12 mouse cellular contexts compared by ENCODE assay signal in genomic region chr14:14088016-14088791, GRCm38 (mm10). TPM values are rescaled to one million over a fixed set of nuclear protein-coding genes. Genes with fewer than 3 reads are reported as not detected.
DNase-seq lines count a peak whose midpoint lies in the region; ATAC-seq and TF ChIP-seq lines count a peak whose summit lies in the region.
"Had no signal": no experiment of that assay in that cellular context is flagged by ENCODE, and none has a peak within 500 bp of the region (broad histone marks: within the 10 kb centered on the region; RNA-seq: fewer than 3 reads in every experiment).

No protein-coding gene starts in this region.

- H3K79me2 ChIP-seq in MEL (ENCODE audit: control insufficient read depth, insufficient read depth, low read length, poor library complexity): no peaks in the 10 kb centered on the region

- H3K4me3 ChIP-seq in heart, embryonic 16.5 days (ENCODE audit: low read length): no peak overlapping the region
- H3K4me3 ChIP-seq in MEL (ENCODE audit: control insufficient read depth in 1 of 2, insufficient read depth in 1 of 2, low read depth in 2 of 2, low read length in 2 of 2): peak overlapping the region; percentile 36 to 41
- H3K4me3 ChIP-seq in hindbrain, embryonic 12.5 days: no peak overlapping the region
- H3K4me3 ChIP-seq: forebrain, embryonic 13.5 days had no signal

- no peak; a peak in 1 of 4 replicates for TF ChIP-seq POLR2A in MEL (IDR thresholded peaks at IDR 0.05; ENCODE audit: control insufficient read depth in 1 of 2, insufficient read depth in 1 of 2, low read depth in 1 of 2, low read length in 2 of 2, poor library complexity in 1 of 2)

- no peak for TF ChIP-seq RAD21 in MEL (IDR thresholded peaks at IDR 0.05; ENCODE audit: low read depth, low read length)

- peak; percentile 86 to 91 for TF ChIP-seq EP300 in MEL (IDR thresholded peaks at IDR 0.05; ENCODE audit: low read depth in 1 of 2, low read length in 2 of 2)

- H3K36me3 ChIP-seq in heart, embryonic 16.5 days (ENCODE audit: control insufficient read depth, insufficient read depth): peaks cover 21% of the 10 kb centered on the region
- H3K36me3 ChIP-seq in MEL (ENCODE audit: control insufficient read depth in 1 of 2, insufficient read depth in 2 of 2, low read length in 2 of 2): peaks cover 2 to 31% of the 10 kb centered on the region in 2 experiments; a peak in 2 of 4 replicates
- H3K36me3 ChIP-seq in hindbrain, embryonic 12.5 days: peaks cover 14% of the 10 kb centered on the region

- peak; percentile 74 for ATAC-seq in heart, embryonic 16.5 days (replicated peaks; ENCODE audit: extremely low read depth, insufficient read depth, low FRiP score)
- peak; percentile 86 for ATAC-seq in hematopoietic stem cell, adult 5-6 weeks (replicated peaks in 1 of 2; ENCODE audit: insufficient read depth in 1 of 2, low FRiP score in 2 of 2, low TSS enrichment in 1 of 2, low read depth in 1 of 2, poor library complexity in 2 of 2, severe bottlenecking in 2 of 2)
- no peak for ATAC-seq in hindbrain, embryonic 12.5 days (ENCODE audit: low FRiP score)
- ATAC-seq: forebrain, embryonic 13.5 days had no signal

- H3K4me2 ChIP-seq in heart, embryonic 16.5 days (ENCODE audit: low read depth, low read length): peak overlapping the region; percentile 31; the same call in 1 of the 2 replicates
- no peak overlapping the region for H3K4me2 ChIP-seq in hindbrain, embryonic 12.5 days (replicated peaks)
- H3K4me2 ChIP-seq: forebrain, embryonic 13.5 days had no signal

- no peaks in the 10 kb centered on the region for H3K9me3 ChIP-seq in heart, embryonic 16.5 days (replicated peaks; ENCODE audit: control insufficient read depth, low read length)
- H3K9me3 ChIP-seq in MEL (replicated peaks; ENCODE audit: insufficient read depth, low read length): no peaks in the 10 kb centered on the region
- no peaks in the 10 kb centered on the region for H3K9me3 ChIP-seq in hindbrain, embryonic 12.5 days (replicated peaks)
- H3K9me3 ChIP-seq: forebrain, embryonic 13.5 days had no signal

- 32% methylated on average over 9 of the region's 9 CpGs for WGBS in heart, embryonic 16.5 days
- 93% methylated on average over 9 of the region's 9 CpGs for WGBS in hindbrain, embryonic 12.5 days

- DNase-seq in heart, postnatal 36 days: no peak
- DNase-seq in MEL (ENCODE audit: low read depth, low spot score): peak; percentile 93
- DNase-seq in naive thymus-derived CD4-positive, alpha-beta T cell, adult 2 months (ENCODE audit: low read depth): peak; percentile 56
- no peak for DNase-seq in left cerebral cortex, adult 11 months (ENCODE audit: low spot score)
- DNase-seq in frontal cortex, postnatal 14 days (ENCODE audit: low spot score in 2 of 2): no peak
- DNase-seq: kidney, adult 9 months; layer of hippocampus, postnatal 36 days; lung, adult 2 months had no signal

- no peaks in the 10 kb centered on the region for H3K27me3 ChIP-seq in heart, embryonic 16.5 days (ENCODE audit: control insufficient read depth, insufficient read depth, low read length)
- H3K27me3 ChIP-seq in MEL (ENCODE audit: control insufficient read depth in 1 of 2, insufficient read depth in 2 of 2, low read length in 2 of 2): no peaks in the 10 kb centered on the region
- H3K27me3 ChIP-seq in hindbrain, embryonic 12.5 days: no peaks in the 10 kb centered on the region
- H3K27me3 ChIP-seq: forebrain, embryonic 13.5 days had no signal

- intact Hi-C loops in heart, postnatal 36 days (cut with DNase I): no loop called here

- H3K4me1 ChIP-seq in heart, embryonic 16.5 days (ENCODE audit: control insufficient read depth, insufficient read depth, low read length): peaks cover 14% of the 10 kb centered on the region
- peaks cover 19 to 20% of the 10 kb centered on the region in 2 experiments for H3K4me1 ChIP-seq in MEL (ENCODE audit: control insufficient read depth in 1 of 2, insufficient read depth in 2 of 2, low read length in 2 of 2)
- H3K4me1 ChIP-seq in hindbrain, embryonic 12.5 days: no peaks in the 10 kb centered on the region
- H3K4me1 ChIP-seq: forebrain, embryonic 13.5 days had no signal

- peak overlapping the region; percentile 60 for H3K27ac ChIP-seq in heart, embryonic 16.5 days (ENCODE audit: low read length)
- peak overlapping the region; percentile 99 for H3K27ac ChIP-seq in MEL (ENCODE audit: control insufficient read depth, low read depth, low read length)
- H3K27ac ChIP-seq in hindbrain, embryonic 12.5 days: no peak overlapping the region
- H3K27ac ChIP-seq: forebrain, embryonic 13.5 days had no signal

- no peak overlapping the region for H3K9ac ChIP-seq in heart, embryonic 16.5 days (ENCODE audit: low read length)
- peak overlapping the region; percentile 61 for H3K9ac ChIP-seq in MEL (ENCODE audit: control insufficient read depth, low read depth, low read length, poor library complexity, severe bottlenecking)
- H3K9ac ChIP-seq in hindbrain, embryonic 12.5 days: no peak overlapping the region
- H3K9ac ChIP-seq: forebrain, embryonic 13.5 days had no signal

- TF ChIP-seq CTCF in MEL (IDR thresholded peaks at IDR 0.05 in 2 of 3, conservative IDR thresholded peaks at IDR 0.05 in 1 of 3; ENCODE audit: control insufficient read depth in 1 of 3, insufficient read depth in 1 of 3, low read depth in 2 of 3, low read length in 3 of 3, poor library complexity in 1 of 3, severe bottlenecking in 1 of 3): no peak

TF ChIP-seq in MEL, 35 proteins besides CTCF, POLR2A, EP300 and RAD21:
- 0 out of 2 replicates have a peak, but pooled peaks have one; percentile 23 for TF ChIP-seq ELF1 (IDR thresholded peaks at IDR 0.05; ENCODE audit: low read depth, low read length)
- TF ChIP-seq GATA1 (IDR thresholded peaks at IDR 0.05; ENCODE audit: low read depth, low read length): peak; percentile 95
- 0 out of 2 replicates have a peak, but pooled peaks have one; percentile 31 for TF ChIP-seq USF1 (IDR thresholded peaks at IDR 0.05; ENCODE audit: low read depth, low read length)
- no peak for TF ChIP-seq NRF1 (IDR thresholded peaks at IDR 0.05; ENCODE audit: insufficient read depth, low read depth, low read length, poor library complexity, severe bottlenecking)
- no peak for TF ChIP-seq ZC3H11A (IDR thresholded peaks at IDR 0.05; ENCODE audit: low read depth, low read length)
- TF ChIP-seq MAZ (IDR thresholded peaks at IDR 0.05; ENCODE audit: low read depth, low read length): no peak
- peak; percentile 76 for TF ChIP-seq MYB (IDR thresholded peaks at IDR 0.05; ENCODE audit: low read depth, low read length)
- TF ChIP-seq JUND (IDR thresholded peaks at IDR 0.05; ENCODE audit: low read depth, low read length): peak; percentile 27; the same call in 1 of the 2 replicates
- peak; percentile 78 for TF ChIP-seq MAFK (IDR thresholded peaks at IDR 0.05; ENCODE audit: borderline replicate concordance, low read depth, low read length)
- TF ChIP-seq CHD2 (IDR thresholded peaks at IDR 0.05; ENCODE audit: low read length): no peak; the same call in 1 of the 2 replicates
- TF ChIP-seq ETS1 (IDR thresholded peaks at IDR 0.05; ENCODE audit: low read depth, low read length): peak; percentile 84
- no peak for TF ChIP-seq NELFE (IDR thresholded peaks at IDR 0.05; ENCODE audit: low read depth, low read length)
- TF ChIP-seq GABPA (IDR thresholded peaks at IDR 0.05; ENCODE audit: low read depth, low read length): no peak; the same call in 1 of the 2 replicates
- no peak for TF ChIP-seq KAT2A (conservative IDR thresholded peaks at IDR 0.05; ENCODE audit: low read depth, low read length)
- TF ChIP-seq TAL1 (IDR thresholded peaks at IDR 0.05; ENCODE audit: low read length): peak; percentile 78
- TF ChIP-seq RCOR1 (IDR thresholded peaks at IDR 0.05; ENCODE audit: low read depth, low read length): peak; percentile 75
- TF ChIP-seq HCFC1 (IDR thresholded peaks at IDR 0.05; ENCODE audit: low read depth, low read length): no peak
- peak; percentile 82 for TF ChIP-seq TCF12 (IDR thresholded peaks at IDR 0.05; ENCODE audit: low read depth, low read length)
- TF ChIP-seq ZKSCAN1 (IDR thresholded peaks at IDR 0.05; ENCODE audit: low read depth, low read length): no peak
- 0 out of 2 replicates have a peak, but pooled peaks have one; percentile 12 for TF ChIP-seq SMC3 (IDR thresholded peaks at IDR 0.05; ENCODE audit: low read depth, low read length)
- TF ChIP-seq SIN3A (IDR thresholded peaks at IDR 0.05; ENCODE audit: low read length): peak; percentile 19

RNA-seq across cellular contexts. Expression of gene Psmd6, which starts 32.6 kb away (rescaled TPM):
- polyA plus RNA-seq in heart, embryonic 16.5 days (2015; fragmentation: Nextera tagmentation; extraction: Ambion mirVana): 169 and 200 TPM in 2 replicates
- 10 to 100 TPM; 83.0 to 89.4 TPM for total RNA-seq in heart, postnatal 36 days (2021)
- total RNA-seq in MEL (2012; rRNA removed): 201 and 203 TPM in 2 replicates
- 100 to 1,000 TPM; 185 to 647 TPM for polyA plus RNA-seq in MEL (2012; ENCODE audit: insufficient read depth in 1 of 2, insufficient read length in 2 of 2, low read depth in 1 of 2, low replicate concordance in 2 of 2, missing spikeins in 1 of 2)
- 176 and 229 TPM in 2 replicates for total RNA-seq in hematopoietic stem cell, adult 5-6 weeks (2017)
- polyA plus RNA-seq in hindbrain, embryonic 12.5 days (2016; fragmentation: Nextera tagmentation; extraction: Ambion mirVana): 284 and 289 TPM in 2 replicates

Comparison
In these comparisons a context has a peak if more than half of its experiments do, and no peak if none do; other contexts are left out.
1. H3K4me3 ChIP-seq: peak in MEL (2 of 2); none in heart, embryonic 16.5 days (single experiment) and hindbrain, embryonic 12.5 days (single experiment).
2. DNase-seq: peak in MEL (single experiment) and naive thymus-derived CD4-positive, alpha-beta T cell, adult 2 months (single experiment); none in heart, postnatal 36 days (0 of 2), left cerebral cortex, adult 11 months (single experiment) and frontal cortex, postnatal 14 days (0 of 2).